Mouse (Mus musculus) erythroblast, embryonic 14.5 days (primary cell): ENCODE data around the gene Pitpnm1. TPM values are rescaled to one million over a fixed set of nuclear protein-coding genes. Genes with fewer than 3 reads are reported as not detected.

Experiments
- H3K27me3 ChIP-seq: 2 replicates; pipeline ENCODE4 v1.6.1; 2012; ENCODE audit warnings: inconsistent platforms; ENCODE audit not compliant: control insufficient read depth
- H3K36me3 ChIP-seq: 2 replicates; pipeline ENCODE4 v1.6.1; 2012; ENCODE audit warnings: mild to moderate bottlenecking, inconsistent platforms; ENCODE audit not compliant: control insufficient read depth
- H3K4me1 ChIP-seq: 2 replicates; pipeline ENCODE4 v1.6.1; 2012; ENCODE audit warnings: inconsistent platforms; ENCODE audit not compliant: control insufficient read depth
- H3K4me3 ChIP-seq: replicated peaks from 2 replicates; pipeline ENCODE3; 2012; ENCODE audit warnings: moderate library complexity, mild to moderate bottlenecking, inconsistent platforms
- H3K9me3 ChIP-seq: 2 replicates; pipeline ENCODE4 v1.6.1; 2012; ENCODE audit warnings: low read length, inconsistent platforms, mixed read lengths; ENCODE audit not compliant: control insufficient read depth
- GATA1 ChIP-seq: IDR thresholded peaks from 2 replicates; pipeline ENCODE4 v1.6.1; 2012; ENCODE audit warnings: low read length, inconsistent platforms, mixed read lengths
- TAL1 ChIP-seq: IDR thresholded peaks from 3 replicates; pipeline ENCODE4 v1.6.1; 2012; ENCODE audit warnings: low read length, inconsistent platforms, mixed read lengths
- polyA plus RNA-seq: library from polyadenylated mRNA; stranded (reverse); fragments of >175 nt; gene quantifications from 2 replicates; pipeline ENCODE4 v1.2.3, GENCODE M21; 2012

Gene Pitpnm1
- polyA plus RNA-seq, 1 experiment = 0.94 TPM

DNA sequence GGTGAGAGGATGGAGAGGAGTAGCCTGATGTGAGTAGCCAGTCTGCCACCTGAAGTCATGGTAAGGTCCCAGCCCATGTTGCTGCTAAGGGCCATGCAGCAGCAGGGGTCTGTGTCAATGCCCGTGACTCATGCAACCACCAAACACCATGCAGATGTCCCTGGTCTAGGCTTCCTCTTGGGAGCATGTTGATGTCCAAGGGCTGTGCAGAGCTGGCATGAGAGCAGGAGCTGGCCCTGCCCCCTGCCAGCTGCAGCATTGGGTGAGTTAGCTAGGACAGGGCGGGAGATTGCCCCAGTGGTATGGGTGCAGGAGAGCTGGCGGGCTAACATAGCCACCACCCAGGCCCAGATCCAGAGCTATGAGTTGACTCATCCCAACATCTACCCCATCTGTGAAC is 9.4 kb upstream of the Pitpnm1 start:
- TF ChIP-seq GATA1 = no peak
- no peak for TF ChIP-seq TAL1
- H3K9me3 ChIP-seq = no peaks in the 10 kb centered on the region
- no peaks in the 10 kb centered on the region for H3K36me3 ChIP-seq
- H3K4me3 ChIP-seq = no peak overlapping the region
- H3K4me1 ChIP-seq = peaks cover 14% of the 10 kb centered on the region
- H3K27me3 ChIP-seq = peaks cover 32% of the 10 kb centered on the region

DNA sequence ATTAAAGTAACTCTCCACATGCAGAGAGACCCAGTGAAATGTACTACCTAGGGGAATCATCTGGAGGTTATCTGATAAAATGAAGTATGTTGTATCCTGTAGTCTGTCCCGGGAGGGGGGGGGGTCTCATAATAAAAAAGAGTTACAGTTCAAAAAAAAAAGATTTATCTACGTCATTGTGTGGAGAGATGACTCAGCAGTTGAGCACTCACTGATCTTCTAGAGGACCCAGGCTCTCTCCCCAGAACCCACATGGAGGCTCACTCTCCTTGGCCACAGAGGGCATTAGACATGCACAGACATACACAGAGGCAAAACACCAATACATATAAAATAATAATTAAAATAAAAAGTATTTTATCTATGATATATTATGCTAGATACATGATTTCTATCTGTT is 8.4 kb upstream of the Pitpnm1 start:
- no peaks in the 10 kb centered on the region for H3K9me3 ChIP-seq
- peaks cover 21% of the 10 kb centered on the region for H3K4me1 ChIP-seq
- H3K36me3 ChIP-seq = no peaks in the 10 kb centered on the region
- no peak for TF ChIP-seq TAL1
- no peak for TF ChIP-seq GATA1
- H3K4me3 ChIP-seq = no peak overlapping the region
- peaks cover 25% of the 10 kb centered on the region for H3K27me3 ChIP-seq

DNA sequence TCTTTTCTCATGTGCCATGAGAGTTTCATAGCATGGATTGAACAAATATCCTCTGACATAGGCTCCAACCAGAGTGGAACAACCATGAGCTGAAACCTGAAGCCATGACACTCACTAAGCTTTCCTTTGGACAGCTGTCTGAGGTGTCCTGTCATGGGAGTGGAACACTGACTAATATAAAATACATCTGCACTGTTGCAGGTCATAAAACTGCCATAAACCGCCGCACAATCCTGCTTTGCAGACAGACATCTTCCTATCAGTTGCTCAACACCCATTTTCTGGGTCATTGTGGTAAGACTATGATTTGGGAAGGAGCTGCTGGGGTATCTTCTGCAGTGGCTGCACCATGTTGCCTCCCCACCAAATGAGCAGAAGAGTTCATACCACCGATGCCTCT is 7.0 kb upstream of the Pitpnm1 start:
- peaks cover 32% of the 10 kb centered on the region for H3K4me1 ChIP-seq
- H3K27me3 ChIP-seq = peaks cover 20% of the 10 kb centered on the region
- H3K36me3 ChIP-seq = no peaks in the 10 kb centered on the region
- no peak overlapping the region for H3K4me3 ChIP-seq
- no peaks in the 10 kb centered on the region for H3K9me3 ChIP-seq
- TF ChIP-seq GATA1 = no peak
- TF ChIP-seq TAL1 = no peak

DNA sequence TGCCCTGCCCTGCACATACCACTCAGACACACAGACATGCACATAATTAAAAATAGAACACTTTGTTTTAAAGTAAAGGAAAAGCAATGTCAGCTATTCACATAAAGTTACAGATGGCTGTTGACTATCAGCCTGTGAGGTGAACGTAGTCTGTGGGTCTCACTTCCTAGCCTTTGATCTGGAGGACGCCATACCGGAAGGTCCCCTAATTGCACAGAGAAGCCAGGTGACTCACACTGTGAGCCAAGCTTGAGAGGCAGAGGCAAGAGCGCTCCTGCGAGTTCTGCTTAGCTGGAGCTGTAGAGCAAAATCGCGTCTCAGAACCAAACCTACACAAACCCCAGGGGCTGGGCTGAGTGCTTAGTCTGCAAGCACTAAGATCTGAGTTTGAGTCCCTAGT is 6.0 kb upstream of the Pitpnm1 start:
- TF ChIP-seq TAL1 = no peak
- no peak for TF ChIP-seq GATA1
- H3K4me1 ChIP-seq = peaks cover 35% of the 10 kb centered on the region
- H3K9me3 ChIP-seq = no peaks in the 10 kb centered on the region
- H3K4me3 ChIP-seq = no peak overlapping the region
- H3K27me3 ChIP-seq = peaks cover 13% of the 10 kb centered on the region
- peaks cover 10% of the 10 kb centered on the region for H3K36me3 ChIP-seq

DNA sequence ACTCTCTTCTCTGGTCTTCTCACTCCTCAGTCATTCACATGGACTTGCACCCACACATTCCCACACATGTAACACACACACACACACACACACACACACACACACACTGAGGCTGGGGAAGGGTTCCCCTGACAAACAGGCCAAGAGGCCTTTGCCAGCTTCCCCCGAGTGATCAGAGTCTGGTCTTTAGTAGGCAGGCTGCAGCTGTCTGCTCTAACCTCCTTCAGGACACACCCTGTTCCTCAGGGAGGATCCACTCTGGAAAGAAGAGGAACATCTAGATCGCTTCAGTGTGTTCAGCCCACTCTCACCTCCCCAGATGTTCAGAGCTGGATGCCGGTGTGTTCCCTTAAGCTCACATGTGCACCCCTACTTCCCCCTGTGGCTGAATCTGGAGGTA is 5.5 kb upstream of the Pitpnm1 start:
- TF ChIP-seq TAL1 = no peak
- TF ChIP-seq GATA1 = no peak
- Histone ChIP-seq H3K27me3 (peaks cover 7% of the 10 kb centered on the region), H3K36me3 (peaks cover 14% of the 10 kb centered on the region), H3K4me1 (peaks cover 41% of the 10 kb centered on the region), H3K9me3 (no peaks in the 10 kb centered on the region), H3K4me3 (no peak overlapping the region)

DNA sequence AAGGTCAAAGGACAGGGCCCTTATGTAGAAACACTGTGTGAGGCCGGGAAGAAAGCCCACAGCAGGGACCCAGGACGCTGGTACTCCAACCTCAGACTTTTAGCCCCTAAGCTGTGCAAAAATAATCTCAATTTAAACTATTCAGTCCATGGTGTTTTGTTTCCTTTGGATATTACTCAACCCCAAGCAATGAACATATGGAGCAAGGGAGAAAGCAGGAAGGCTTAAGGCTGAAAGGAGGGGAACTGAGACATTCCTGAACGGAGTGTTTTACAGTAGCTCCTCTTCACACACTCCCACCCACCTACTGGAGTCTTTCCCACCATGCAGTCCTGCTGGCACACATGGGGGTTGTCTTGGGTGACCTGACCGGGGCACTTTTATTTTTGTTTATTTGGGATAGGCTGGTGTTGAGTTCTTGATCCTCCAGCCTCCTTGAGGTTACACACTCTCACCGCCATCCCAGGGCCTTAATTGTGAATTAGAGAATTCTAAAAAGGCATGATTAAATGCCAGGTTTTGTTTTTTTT is 5.0 kb upstream of the Pitpnm1 start:
- H3K9me3 ChIP-seq = no peaks in the 10 kb centered on the region
- no peak for TF ChIP-seq TAL1
- no peak for TF ChIP-seq GATA1
- H3K36me3 ChIP-seq = peaks cover 14% of the 10 kb centered on the region
- H3K4me1 ChIP-seq = peaks cover 45% of the 10 kb centered on the region
- no peak overlapping the region for H3K4me3 ChIP-seq
- peaks cover 9% of the 10 kb centered on the region for H3K27me3 ChIP-seq

DNA sequence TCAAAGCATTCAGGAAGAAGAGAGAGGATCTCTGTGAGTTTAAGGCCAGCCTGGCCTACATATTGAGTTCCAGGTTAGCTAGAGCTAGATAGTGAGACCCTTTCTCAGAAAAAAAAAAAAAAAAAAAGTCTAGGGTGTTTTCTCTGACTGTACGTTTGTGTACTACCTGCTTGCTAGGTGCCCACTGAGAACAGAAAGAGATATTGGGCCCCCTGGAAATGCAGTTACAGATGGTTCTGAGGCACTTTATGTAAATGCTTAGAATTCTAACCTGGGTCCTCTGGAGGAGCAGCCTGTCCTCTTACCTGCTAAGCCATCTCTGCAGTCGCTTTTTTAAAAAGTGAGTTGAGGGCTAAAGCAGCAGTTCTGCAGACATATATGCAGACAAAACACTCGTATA is 4.0 kb upstream of the Pitpnm1 start:
- H3K27me3 ChIP-seq = peaks cover 14% of the 10 kb centered on the region
- TF ChIP-seq GATA1 (no peak), TAL1 (no peak)
- H3K4me3 ChIP-seq = peak overlapping the region; percentile 83

DNA sequence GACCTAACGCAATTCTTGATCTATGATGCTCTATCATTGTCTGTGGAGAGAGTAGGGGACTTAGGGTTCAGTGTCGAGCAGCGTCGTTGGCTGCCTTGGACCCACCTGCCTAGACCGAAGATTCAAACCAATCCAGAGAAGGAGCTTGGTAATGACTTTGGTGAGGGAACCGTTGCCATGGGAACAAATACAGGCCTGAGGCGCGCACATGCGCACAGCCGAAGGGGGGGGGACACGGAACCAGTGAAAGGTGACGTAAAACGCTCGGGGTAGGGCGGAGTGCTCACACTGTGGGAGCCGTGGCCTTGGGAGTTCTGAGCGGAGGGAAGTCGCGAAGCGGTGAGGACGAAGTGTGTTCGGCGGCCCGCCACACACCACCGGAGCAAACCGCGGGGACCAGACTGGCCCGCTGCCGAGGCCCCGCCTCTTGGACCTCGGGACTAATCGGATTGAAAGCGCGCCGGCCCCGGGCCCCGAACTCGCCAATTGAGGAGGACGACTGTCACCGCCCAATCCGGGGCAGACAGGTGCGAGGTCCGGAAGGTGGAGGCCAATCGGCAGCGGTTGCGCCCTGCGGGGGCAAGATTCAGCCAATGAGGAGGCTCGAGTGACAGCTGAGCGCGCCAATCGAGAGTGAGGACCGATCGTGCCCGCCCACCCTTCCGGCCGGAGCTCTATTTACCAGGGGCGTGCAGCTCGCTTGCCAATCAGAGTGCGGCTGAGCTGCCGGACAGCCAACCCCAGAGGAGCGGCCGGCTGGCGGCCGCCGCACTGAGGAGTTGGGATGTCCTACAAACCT is 3.0 kb upstream of the Pitpnm1 start, which contains the start of gene Cdk2ap2:
Gene Cdk2ap2, plus strand, starts transcription at position 541 of the 799 bp plus-strand sequence.
- peaks cover 14% of the 10 kb centered on the region for H3K36me3 ChIP-seq
- TF ChIP-seq TAL1 = no peak
- no peak for TF ChIP-seq GATA1
- H3K9me3 ChIP-seq = peaks cover 8% of the 10 kb centered on the region; the same call in 1 of the 2 replicates
- H3K27me3 ChIP-seq = peaks cover 24% of the 10 kb centered on the region
- peak within 1 kb of the TSS; percentile 83 for H3K4me3 ChIP-seq
- H3K4me1 ChIP-seq = peaks cover 58% of the 10 kb centered on the region

More for the DNA sequence above, 4.0 kb upstream of the Pitpnm1 start:
- peaks cover 5% of the 10 kb centered on the region; the same call in 1 of the 2 replicates for H3K9me3 ChIP-seq
- peaks cover 55% of the 10 kb centered on the region for H3K4me1 ChIP-seq
- peaks cover 14% of the 10 kb centered on the region for H3K36me3 ChIP-seq

DNA sequence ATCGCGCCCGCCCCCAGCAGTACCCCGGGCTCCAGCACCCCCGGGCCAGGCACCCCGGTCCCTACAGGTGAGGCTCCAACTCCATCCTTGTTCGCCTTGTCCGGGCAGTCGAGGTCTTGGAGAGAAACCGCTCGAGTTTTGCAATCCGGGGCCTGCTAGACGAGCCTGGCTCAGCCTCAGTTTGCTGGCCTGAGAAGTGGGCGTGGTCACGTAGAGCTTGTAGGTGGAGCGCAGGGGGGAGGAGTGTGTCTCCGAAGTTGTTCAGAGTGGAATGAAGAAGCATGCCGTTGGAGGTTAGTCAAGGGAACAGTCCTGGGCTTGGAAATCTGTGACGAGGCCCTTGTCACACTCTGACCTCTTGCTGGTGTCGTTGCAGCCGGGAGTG is 2.4 kb upstream of the Pitpnm1 start:
- Histone ChIP-seq H3K4me1 (peaks cover 58% of the 10 kb centered on the region), H3K27me3 (peaks cover 30% of the 10 kb centered on the region), H3K36me3 (peaks cover 14% of the 10 kb centered on the region), H3K4me3 (peak overlapping the region; percentile 83), H3K9me3 (peaks cover 8% of the 10 kb centered on the region; the same call in 1 of the 2 replicates)
- TF ChIP-seq TAL1 (no peak), GATA1 (no peak)
